Mouse (Mus musculus): ENCODE data around the gene Ube2q2.
"Not testable (repeated sequence)": the region's sequence is repeated elsewhere in the genome, so short reads cannot be mapped to it uniquely, and the experiment has no call there.

The Ube2q2 gene

DNA sequence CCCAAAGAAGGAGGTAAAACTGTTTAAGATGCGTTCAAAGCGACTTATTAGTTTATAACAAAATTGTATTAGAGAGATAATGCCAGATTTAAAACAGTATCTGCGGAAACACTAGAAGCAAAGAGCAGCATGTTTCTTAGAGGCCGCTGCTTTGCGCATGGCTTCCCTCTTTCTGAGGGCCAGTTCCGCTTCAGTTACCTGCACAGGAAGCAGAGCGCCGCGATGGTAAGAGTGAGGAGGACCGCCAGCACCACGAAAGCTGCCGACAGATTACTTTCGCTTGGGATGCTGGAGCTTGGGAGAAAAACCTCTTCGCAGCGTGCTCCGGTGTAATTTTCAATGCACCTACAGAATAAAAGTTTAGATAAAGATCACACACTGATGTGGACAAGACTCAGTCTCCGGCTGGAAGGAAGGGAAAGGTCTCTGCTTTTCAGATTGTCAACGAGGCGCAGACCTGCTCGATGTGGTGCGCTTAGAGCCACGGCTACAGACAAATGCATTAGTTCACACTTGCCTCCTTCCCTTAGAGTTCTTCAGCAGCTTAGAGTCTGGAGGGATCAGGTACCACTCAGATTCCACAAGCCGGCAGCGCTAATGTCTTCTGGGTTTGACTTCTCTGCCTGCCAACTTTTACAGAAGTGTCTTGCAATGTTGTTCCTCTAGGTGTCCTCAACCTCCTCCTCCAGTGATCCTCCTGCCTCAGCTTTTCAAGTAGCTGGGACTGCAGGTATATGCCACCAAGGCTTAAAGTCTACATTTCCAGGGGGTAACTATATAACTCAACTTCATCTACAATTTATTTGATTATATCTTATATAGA lies 93.4 kb downstream of the Ube2q2 start:
- no peak for DNase-seq (ENCODE audit: low read depth)

DNA sequence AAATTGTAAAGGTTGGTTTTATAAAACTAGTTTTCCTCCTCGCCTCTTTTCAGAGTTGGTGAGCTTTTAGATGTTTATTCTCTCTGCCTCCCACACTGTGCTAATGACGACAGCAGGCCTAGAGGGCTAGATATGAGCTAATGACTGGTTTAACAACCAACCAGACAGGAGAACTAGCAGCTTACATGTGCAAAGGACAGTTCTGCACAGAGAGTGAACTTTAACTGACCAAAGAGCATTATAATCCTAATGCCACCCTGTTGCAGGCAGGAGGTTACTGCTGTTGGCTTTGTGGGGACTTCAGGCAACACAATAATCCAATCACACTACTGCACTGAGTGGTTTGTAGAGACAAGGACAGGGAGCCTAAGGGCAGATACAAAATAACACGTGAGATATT lies 94.6 kb downstream of the Ube2q2 start:
- no peak for DNase-seq (ENCODE audit: low read depth)

DNA sequence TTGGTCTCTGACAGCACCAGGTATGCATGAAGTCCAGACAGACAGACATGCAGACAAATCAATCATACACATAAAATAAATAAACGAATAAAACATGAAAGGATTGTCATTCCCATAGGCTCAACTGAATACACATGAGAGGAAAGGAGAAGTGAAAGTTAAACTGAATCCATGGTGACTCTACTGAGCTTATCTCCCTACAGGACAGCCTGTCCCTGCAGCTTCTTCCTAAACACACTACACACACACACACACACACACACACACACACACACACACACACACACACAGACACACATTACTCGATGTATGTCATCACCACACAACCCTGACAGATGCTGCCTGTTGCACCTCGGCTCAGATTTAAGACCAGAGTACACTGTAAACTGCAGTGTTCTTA lies 95.4 kb downstream of the Ube2q2 start:
- no peak for DNase-seq (ENCODE audit: low read depth)

DNA sequence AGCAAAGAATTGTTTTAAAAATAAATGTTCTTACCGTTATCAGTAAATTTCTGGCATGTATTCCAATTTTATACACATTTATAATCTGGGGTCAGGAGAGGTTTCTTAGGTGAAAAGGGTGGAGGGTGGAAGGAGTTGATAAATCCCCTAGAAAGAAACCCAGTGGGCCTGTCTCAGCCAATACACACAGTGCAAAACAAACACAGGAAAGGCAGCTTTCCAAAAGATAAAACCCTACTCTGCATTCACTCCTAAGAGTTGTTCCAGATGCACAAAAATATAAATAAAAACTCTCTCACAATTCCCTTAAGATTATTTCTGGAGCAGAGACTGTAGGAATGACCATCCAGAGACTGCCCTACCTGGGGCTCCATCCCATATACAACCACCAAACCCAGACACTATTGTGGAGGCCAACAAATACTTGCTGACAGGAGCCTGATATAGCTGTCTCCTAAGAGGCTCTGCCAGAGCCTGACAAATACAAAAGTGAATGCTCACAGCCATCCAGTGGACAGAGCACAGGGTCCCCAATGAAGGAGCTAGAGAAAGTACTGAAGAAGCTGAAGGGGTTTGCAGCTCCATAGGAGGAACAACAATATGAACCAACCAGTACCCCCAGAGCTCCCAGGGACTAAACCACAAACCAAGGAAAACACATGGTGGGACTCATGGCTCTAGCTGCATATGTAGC lies 96.5 kb downstream of the Ube2q2 start:
- not testable (repeated sequence) for DNase-seq (ENCODE audit: low read depth)

DNA sequence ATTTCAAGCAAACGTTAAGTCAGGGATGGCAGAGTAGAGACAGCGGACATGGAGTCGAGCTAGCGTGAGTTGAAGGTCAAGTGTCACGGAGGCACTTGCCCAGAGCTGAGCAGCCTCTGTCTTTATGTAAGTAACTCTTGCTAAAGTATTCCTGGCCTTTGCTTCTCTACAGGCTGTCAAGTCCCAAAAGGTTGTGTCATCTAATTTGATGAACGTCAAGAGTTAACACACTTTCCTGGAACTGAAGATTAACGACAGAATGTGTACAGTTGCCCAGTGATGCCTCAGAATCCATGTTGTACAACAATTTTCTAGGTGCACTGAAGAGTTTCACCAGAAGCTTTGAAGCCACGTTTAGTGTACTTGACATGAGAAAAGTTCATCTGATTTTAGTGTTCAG lies 97.8 kb downstream of the Ube2q2 start:
- DNase-seq (ENCODE audit: low read depth): no peak

DNA sequence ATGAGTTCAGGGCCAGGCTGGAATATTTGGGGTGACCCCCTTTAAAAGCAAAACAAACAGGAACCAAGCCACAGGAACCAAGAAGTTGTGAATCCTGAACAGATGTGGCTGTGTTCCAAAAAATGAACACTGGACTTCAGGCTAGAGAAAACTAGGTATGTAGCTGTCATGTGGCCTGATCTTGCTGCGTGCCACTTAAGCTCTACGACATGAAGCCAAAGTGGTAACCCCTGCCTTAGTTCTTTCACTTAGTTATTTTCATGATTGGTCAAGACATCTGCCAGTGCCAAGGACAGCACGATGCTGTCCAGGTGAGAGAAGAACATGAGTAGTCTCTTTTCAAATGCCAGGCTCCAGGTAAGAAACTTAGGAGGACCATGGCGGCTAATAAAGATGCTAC lies 98.3 kb downstream of the Ube2q2 start:
- no peak for DNase-seq (ENCODE audit: low read depth)

DNA sequence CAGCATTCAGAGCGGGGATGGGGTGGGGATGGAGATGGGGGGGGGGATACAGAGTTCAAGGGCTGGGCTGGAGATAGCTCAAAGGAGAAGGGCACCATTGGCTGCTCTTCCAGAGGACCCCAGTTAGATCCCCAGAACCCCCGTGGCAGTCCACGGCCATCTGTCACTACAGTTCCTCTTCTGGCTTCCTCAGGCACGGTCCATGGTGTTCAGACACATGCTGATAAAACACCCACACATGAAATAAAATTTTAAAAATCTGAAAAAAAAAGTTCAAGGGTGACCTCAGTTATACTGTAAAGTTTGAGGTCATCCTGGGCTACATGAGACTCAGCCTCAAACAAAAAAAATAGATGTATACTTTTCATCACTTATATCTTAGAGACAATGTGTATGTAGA lies 99.8 kb downstream of the Ube2q2 start:
- no peak for DNase-seq (ENCODE audit: low read depth)

DNA sequence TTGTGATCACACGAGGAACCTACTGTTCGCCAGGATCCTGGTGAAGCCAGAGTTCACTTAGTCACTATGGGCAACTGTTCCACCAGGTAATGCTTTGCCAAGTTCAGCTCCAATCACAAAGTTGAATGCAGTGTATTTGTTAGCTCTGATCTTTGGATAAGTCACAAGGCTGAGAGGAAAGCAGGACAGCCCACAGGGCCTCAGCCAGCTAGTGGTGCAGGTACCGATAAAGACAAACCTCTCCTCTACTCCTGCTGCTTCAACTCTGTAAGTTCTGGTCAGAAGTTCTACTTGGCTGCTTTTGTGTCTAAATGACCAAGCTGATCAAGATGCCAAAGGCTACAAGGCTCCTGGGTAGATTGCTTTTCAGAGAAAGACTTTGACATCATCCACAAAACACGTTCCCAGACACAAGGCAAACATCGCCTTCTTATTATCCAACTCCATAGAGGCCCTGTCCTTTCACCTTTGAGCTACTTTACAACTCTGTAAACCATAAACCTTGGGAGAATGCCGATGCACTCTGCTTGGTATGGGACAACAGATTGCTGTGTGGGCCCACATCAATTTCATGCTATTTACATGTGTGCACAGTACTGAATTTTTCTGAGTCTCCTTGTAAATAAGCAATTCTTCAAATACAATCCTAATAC lies 102.1 kb downstream of the Ube2q2 start:
- DNase-seq (ENCODE audit: low read depth): no peak

DNA sequence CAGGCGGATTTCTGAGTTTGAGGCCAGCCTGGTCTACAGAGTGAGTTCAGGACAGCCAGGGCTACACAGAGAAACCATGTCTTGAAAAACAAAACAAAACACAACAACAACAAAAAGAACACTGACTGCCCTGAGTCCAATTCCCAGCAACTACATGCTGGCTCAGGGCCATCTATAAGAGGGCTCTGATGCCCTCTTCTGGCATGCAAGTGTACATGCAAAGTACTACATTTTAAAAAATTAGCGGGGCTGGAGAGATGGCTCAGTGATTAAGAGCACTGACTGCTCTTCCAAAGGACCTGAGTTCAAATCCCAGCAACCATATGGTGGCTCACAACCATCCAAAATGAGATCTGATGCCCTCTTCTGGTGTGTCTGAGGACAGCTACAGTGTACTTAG lies 103.4 kb downstream of the Ube2q2 start:
- not testable (repeated sequence) for DNase-seq (ENCODE audit: low read depth)

DNA sequence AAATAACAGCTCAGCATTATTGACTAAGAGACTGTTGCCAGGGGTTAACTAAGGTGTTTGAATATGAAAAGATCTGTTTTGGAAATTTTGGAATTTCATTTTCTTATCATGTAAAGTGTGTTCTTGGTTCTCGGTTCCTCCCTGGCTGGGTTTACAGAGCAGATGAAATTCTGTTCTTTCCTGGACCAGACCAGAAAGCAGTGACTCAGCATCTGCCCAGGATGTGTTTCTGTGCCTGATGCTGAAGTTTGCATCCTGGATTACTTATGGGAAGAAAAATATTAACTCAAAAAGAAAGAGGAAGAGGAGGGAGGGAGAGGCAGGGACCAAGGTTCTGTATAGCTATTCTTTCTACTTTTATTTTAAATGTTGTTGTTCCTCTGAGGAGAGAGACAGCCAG lies 105.2 kb downstream of the Ube2q2 start:
- no peak for DNase-seq (ENCODE audit: low read depth)

DNA sequence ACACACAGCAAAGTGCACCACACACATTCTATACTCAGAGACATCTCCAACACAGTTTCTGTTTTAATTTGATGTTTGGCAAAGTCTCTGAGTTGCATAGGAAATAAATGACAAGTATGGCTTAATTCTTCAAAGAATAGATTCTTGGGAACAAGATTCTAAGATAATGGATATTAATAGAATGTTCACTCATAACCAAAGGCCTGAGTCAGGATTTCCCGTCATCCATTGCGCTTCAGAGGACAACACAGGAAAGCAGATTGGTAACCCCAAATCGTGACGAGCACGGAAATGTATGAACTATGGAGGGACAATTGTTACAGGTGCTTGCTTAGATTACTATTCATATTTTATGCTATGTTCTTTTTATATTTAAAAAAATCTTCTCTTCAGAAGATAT lies 106.4 kb downstream of the Ube2q2 start:
- DNase-seq (ENCODE audit: low read depth): no peak

DNA sequence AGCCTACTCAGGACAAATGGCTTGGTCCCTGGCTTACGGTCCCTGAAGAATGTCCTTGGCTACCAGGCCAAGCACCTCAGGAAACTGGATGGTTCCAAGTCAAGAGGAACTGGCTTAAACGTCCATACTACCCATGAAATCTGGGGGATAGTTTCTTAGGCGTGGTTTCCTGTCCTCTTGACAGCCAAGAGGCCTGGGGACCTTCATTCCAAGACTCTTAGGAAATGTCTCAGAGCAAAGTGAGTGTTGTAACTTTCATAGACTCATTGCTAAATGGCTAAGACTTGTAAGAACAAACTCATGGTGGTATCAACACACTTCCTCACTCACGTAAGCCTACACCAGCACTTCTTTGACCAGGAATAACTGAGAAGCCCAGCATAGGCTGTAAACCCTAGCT lies 107.0 kb downstream of the Ube2q2 start:
- no peak for DNase-seq (ENCODE audit: low read depth)

DNA sequence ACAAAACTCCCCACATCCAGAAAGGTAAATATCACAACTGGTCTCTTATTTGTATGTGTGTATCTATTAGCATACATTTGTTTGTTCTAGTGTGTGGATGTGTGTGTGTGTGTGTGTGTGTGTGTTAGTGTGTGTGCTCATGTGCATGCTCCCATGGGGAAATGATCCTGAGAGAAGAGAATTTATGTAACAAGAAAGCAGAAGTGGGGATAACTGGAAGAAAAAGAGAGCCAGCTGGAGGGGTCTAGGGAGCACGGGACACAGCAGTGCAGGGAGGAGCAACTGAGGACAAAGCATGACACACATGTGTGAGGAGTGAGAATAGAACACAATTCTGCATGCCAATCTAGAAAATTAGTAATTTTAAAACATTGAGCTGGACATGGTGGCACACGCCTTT lies 108.5 kb downstream of the Ube2q2 start:
- no peak for DNase-seq (ENCODE audit: low read depth)

Measured in fibroblast of lung, adult 2 months (primary cell).